Mouse (Mus musculus) thymus, adult 2 months (tissue): ENCODE results near the gene Rps7. TPM values are rescaled to one million over a fixed set of nuclear protein-coding genes. Genes with fewer than 3 reads are reported as not detected.

ENCODE experiments used
- DNase-seq: peaks from one replicate; pipeline ENCODE4 v3.0.0; 2021
- H3K27ac ChIP-seq: fragments of 200-500 bp; 2 replicates; pipeline ENCODE4 v1.5.1; 2012; ENCODE audit warnings: low read length, control low read depth; ENCODE audit not compliant: control insufficient read depth, insufficient read depth
- H3K27me3 ChIP-seq: fragments of 200-500 bp; 2 replicates; pipeline ENCODE4 v1.6.1; 2012; ENCODE audit warnings: mild to moderate bottlenecking, low read length, moderate library complexity, mixed read lengths; ENCODE audit not compliant: control insufficient read depth, insufficient read depth
- H3K36me3 ChIP-seq: fragments of 200-500 bp; 2 replicates; pipeline ENCODE4 v1.6.1; 2012; ENCODE audit warnings: mild to moderate bottlenecking, low read length, moderate library complexity; ENCODE audit not compliant: control insufficient read depth, insufficient read depth
- H3K4me1 ChIP-seq: fragments of 200-500 bp; replicated peaks from 2 replicates; pipeline ENCODE4 v1.6.1; 2012; ENCODE audit warnings: low read length; ENCODE audit not compliant: control insufficient read depth, insufficient read depth
- H3K4me3 ChIP-seq: fragments of 200-500 bp; 2 replicates; pipeline ENCODE4 v1.5.1; 2012; ENCODE audit warnings: mild to moderate bottlenecking, low read length, control low read depth, moderate library complexity; ENCODE audit not compliant: control insufficient read depth, insufficient read depth
- CTCF ChIP-seq: fragments of 200-500 bp; IDR thresholded peaks from 2 replicates; pipeline ENCODE4 v1.5.1; 2012; ENCODE audit warnings: mild to moderate bottlenecking, control low read depth, low read length, moderate library complexity, borderline replicate concordance; ENCODE audit not compliant: control insufficient read depth, poor library complexity, insufficient read depth; ENCODE audit errors: extremely low read depth
- POLR2A ChIP-seq: fragments of 200-500 bp; IDR thresholded peaks from 2 replicates; pipeline ENCODE4 v1.6.1; 2012; ENCODE audit warnings: mild to moderate bottlenecking, low read length, control low read depth, moderate library complexity; ENCODE audit not compliant: control insufficient read depth, poor library complexity, insufficient read depth; ENCODE audit errors: extremely low read depth
- WGBS: fragments of 180-500 bp; shearing (Covaris S2); methylation state at CpG from one replicate; pipeline ENCODE4 v1.1.7; 2018; 5-methylcytosine and 5-hydroxymethylcytosine counted together
- polyA plus RNA-seq: library from polyadenylated mRNA; depleted of rRNA; stranded (reverse); fragments of >200 nt; gene quantifications from 2 replicates; pipeline ENCODE4 v1.2.3, GENCODE M21; 2012; rRNA removed

Rps7 gene
- 351 and 388 TPM in 2 replicates for polyA plus RNA-seq

GRCm38 (mm10) chr12:28635535-28636476 lies at the start of gene Rps7:
Rps7 (minus strand) TSS chr12:28635953.
- Histone ChIP-seq H3K27ac (peak within 1 kb of the TSS; percentile 11; the same call in 1 of the 2 replicates), H3K4me1 (peaks cover 13% of the 10 kb centered on the region; the same call in 1 of the 2 replicates), H3K36me3 (peaks cover 31% of the 10 kb centered on the region), H3K4me3 (peak within 1 kb of the TSS; percentile 75), H3K27me3 (no peaks in the 10 kb centered on the region)
- no peak for TF ChIP-seq CTCF
- peak; percentile 86; the same call in 1 of the 2 replicates for TF ChIP-seq POLR2A
- DNase-seq = peak; percentile 91
- 5% methylated on average over 69 of the region's 69 CpGs for WGBS

DNA sequence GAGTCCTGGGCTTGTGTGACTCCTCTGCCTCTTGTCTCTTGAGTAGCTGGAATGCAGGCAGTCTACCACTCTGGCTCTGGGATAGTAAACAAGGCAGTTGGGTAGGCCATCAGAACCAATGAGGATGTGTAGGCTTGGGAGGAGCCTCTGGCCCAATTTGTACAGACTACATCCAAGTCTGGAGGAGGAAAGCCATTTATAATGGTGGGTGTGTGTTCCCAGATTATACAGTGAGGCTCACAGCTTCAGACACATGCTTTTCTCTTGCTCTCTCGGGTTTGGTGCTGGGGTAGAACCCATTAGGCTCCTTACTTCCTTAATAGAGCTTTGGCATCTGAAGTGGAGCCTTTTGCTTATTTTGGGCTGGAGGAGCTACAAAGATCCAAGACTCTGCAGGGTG lies 48.9 kb upstream of the Rps7 start:
- Histone ChIP-seq H3K27me3 (no peaks in the 10 kb centered on the region), H3K27ac (no peak overlapping the region), H3K4me3 (no peak overlapping the region), H3K36me3 (peaks cover 6% of the 10 kb centered on the region; the same call in 1 of the 2 replicates), H3K4me1 (no peaks in the 10 kb centered on the region)
- no peak for TF ChIP-seq CTCF
- TF ChIP-seq POLR2A = no peak
- no peak for DNase-seq
- WGBS = 91% methylated on average over 1 of the region's 1 CpGs

DNA sequence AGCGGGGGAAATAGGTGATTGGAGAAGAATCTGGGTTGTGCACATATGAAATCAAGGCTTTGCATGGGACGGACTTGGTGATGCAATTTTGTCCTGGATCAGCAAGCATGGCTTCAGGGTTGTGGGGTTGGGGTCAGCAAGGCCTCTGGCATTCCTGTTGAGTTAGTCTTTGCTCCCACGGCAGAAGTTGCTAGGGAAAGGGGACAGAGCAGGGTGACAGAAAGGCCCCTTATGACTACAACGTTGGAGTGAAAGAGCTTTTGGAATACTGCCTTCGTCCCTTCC lies 40.1 kb upstream of the Rps7 start:
- H3K36me3 ChIP-seq = no peaks in the 10 kb centered on the region
- H3K27me3 ChIP-seq = no peaks in the 10 kb centered on the region
- no peak for DNase-seq
- TF ChIP-seq POLR2A (no peak), CTCF (no peak)
- peak overlapping the region; percentile 89 for H3K4me3 ChIP-seq
- peak overlapping the region; percentile 26; the same call in 1 of the 2 replicates for H3K27ac ChIP-seq
- H3K4me1 ChIP-seq = peaks cover 5% of the 10 kb centered on the region
- WGBS = 67% methylated on average over 5 of the region's 5 CpGs

- TF ChIP-seq POLR2A = peak; percentile 33; the same call in 1 of the 2 replicates
- TF ChIP-seq CTCF = no peak
Measured at GRCm38 (mm10) chr12:28675121-28675924, 39.6 kb upstream of the Rps7 start, which contains the start of gene Adi1. Adi1 (plus strand) TSS chr12:28675231.

GRCm38 (mm10) chr12:28674038-28674720 lies 38.4 kb upstream of the Rps7 start:
- 79% methylated on average over 10 of the region's 10 CpGs for WGBS
- DNase-seq = no peak
- H3K4me1 ChIP-seq = peaks cover 5% of the 10 kb centered on the region
- TF ChIP-seq CTCF (no peak), POLR2A (no peak)
- no peaks in the 10 kb centered on the region for H3K36me3 ChIP-seq
- no peak overlapping the region for H3K4me3 ChIP-seq
- no peak overlapping the region for H3K27ac ChIP-seq
- H3K27me3 ChIP-seq = no peaks in the 10 kb centered on the region

More at GRCm38 (mm10) chr12:28675121-28675924, 39.6 kb upstream of the Rps7 start, which contains the start of gene Adi1:
- peak; percentile 84 for DNase-seq
- Histone ChIP-seq H3K36me3 (no peaks in the 10 kb centered on the region), H3K4me1 (peaks cover 5% of the 10 kb centered on the region), H3K27ac (peak within 1 kb of the TSS; percentile 26; the same call in 1 of the 2 replicates), H3K27me3 (no peaks in the 10 kb centered on the region), H3K4me3 (peak within 1 kb of the TSS; percentile 89)
- 1% methylated on average over 50 of the region's 53 CpGs for WGBS

- TF ChIP-seq POLR2A (no peak), CTCF (no peak)
- Histone ChIP-seq H3K27me3 (no peaks in the 10 kb centered on the region), H3K27ac (no peak overlapping the region), H3K4me3 (no peak overlapping the region), H3K36me3 (no peaks in the 10 kb centered on the region), H3K4me1 (no peaks in the 10 kb centered on the region)
- 42% methylated on average over 8 of the region's 8 CpGs for WGBS
- no peak for DNase-seq
Measured at GRCm38 (mm10) chr12:28667287-28667686, 31.5 kb upstream of the Rps7 start.
